Mouse (Mus musculus) E14TG2a.4 (cell line): ENCODE measurements around the gene Dhx40.
"Not testable (repeated sequence)": the region's sequence is repeated elsewhere in the genome, so short reads cannot be mapped to it uniquely, and the experiment has no call there.

ENCODE experiments used
- CTCF ChIP-seq: conservative IDR thresholded peaks from 2 replicates; pipeline ENCODE4 v1.5.1; 2014; ENCODE audit warnings: low read length
- POU5F1 ChIP-seq: IDR thresholded peaks from 2 replicates; pipeline ENCODE4 v1.6.1; 2014; ENCODE audit warnings: low read length, borderline replicate concordance

DNA sequence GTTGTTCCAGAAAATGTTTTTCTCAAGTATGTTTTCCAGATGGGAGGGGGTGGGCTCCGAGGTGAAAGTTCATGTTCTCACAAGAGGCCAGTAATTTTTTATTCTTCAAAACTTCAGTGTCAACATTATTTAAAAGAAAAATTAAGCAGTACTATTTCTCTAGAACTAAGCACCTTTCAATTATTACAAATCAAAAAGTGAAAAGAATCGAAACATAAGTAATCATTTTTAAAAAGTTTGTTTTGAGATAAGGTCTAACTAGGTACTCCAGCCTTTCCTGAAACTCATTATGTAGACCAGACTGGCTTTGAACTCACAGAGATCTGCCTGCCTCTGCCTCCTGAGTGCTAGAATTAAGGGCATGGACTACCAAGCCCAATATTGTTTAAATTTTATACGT lies 8.7 kb upstream of the Dhx40 start:
- TF ChIP-seq CTCF, POU5F1: not testable (repeated sequence)
